Mouse (Mus musculus) stomach, embryonic 16.5 days (tissue): Measurements from ENCODE around the gene Tor1b. TPM values are rescaled to one million over a fixed set of nuclear protein-coding genes. Genes with fewer than 3 reads are reported as not detected.
"Not testable (repeated sequence)": the region's sequence is repeated elsewhere in the genome, so short reads cannot be mapped to it uniquely, and the experiment has no call there.

Source experiments
- ATAC-seq: fragments of 200-750 bp; cut with Nextera tagmentation; 2 replicates; pipeline ENCODE4 v1.8.0; 2017; ENCODE audit warnings: moderate number of reproducible peaks, moderate TSS enrichment; ENCODE audit not compliant: insufficient read depth, low FRiP score
- H3K27ac ChIP-seq: fragments of 300-500 bp; sonication (generic); 2 replicates; pipeline ENCODE4 v1.5.1; 2014; ENCODE audit warnings: low read length
- H3K27me3 ChIP-seq: fragments of 300-500 bp; sonication (generic); 2 replicates; pipeline ENCODE4 v1.6.1; 2014; ENCODE audit warnings: low read length, control low read depth, mixed read lengths; ENCODE audit not compliant: control insufficient read depth, insufficient read depth
- H3K36me3 ChIP-seq: fragments of 300-500 bp; sonication (generic); 2 replicates; pipeline ENCODE4 v1.6.1; 2014; ENCODE audit warnings: low read length; ENCODE audit not compliant: control insufficient read depth, insufficient read depth
- H3K4me1 ChIP-seq: fragments of 300-500 bp; sonication (generic); 2 replicates; pipeline ENCODE4 v1.6.1; 2014; ENCODE audit warnings: low read length, control low read depth, mixed read lengths; ENCODE audit not compliant: control insufficient read depth, insufficient read depth
- H3K4me2 ChIP-seq: fragments of 300-500 bp; sonication (generic); 2 replicates; pipeline ENCODE4 v1.6.1; 2014; ENCODE audit warnings: low read depth, low read length, mixed read lengths
- H3K4me3 ChIP-seq: fragments of 300-500 bp; sonication (generic); replicated peaks from 2 replicates; pipeline ENCODE4 v1.5.1; 2014; ENCODE audit warnings: mild to moderate bottlenecking, low read length
- H3K9ac ChIP-seq: fragments of 300-500 bp; sonication (generic); 2 replicates; pipeline ENCODE4 v1.6.1; 2014; ENCODE audit warnings: low read length
- H3K9me3 ChIP-seq: fragments of 300-500 bp; sonication (generic); replicated peaks from 2 replicates; pipeline ENCODE4 v1.6.1; 2016; ENCODE audit warnings: low read length, control low read depth; ENCODE audit not compliant: control insufficient read depth
- WGBS: fragments of 180-500 bp; shearing (Covaris S2); extraction: QIAGEN DNeasy Blood & Tissue Kit; methylation state at CpG from one replicate; pipeline ENCODE4 v1.1.7; 2014; 5-methylcytosine and 5-hydroxymethylcytosine counted together
- polyA plus RNA-seq: library from polyadenylated mRNA; unstranded; fragments of >200 nt; fragmentation: Nextera tagmentation; extraction: Ambion mirVana; gene quantifications from 2 replicates; pipeline ENCODE4 v1.2.1, GENCODE M21; 2015

The Tor1b gene
- polyA plus RNA-seq, 1 experiment from 2014 or later = 33.6 TPM

DNA sequence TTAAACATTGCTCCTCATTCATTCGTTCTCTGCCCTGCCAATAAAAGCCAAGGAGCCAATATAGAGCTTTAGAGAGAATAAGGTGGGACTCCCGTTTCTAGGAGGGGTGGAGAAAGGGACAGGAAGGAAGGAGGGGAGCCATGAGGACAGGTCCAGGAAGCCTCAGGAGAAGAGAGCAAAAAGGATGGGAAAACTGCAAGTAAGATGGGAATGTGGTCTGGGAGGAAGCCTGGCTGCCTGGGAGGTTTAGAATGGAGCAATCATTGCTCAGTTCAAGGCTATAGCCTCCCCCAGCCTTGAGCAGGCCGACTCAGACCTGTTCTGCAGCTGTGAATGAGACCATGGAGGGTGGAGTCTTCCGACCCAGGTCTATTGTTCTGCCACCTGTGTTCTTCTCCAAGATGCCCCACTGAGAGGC lies 14.2 kb upstream of the Tor1b start:
- ATAC-seq = no peak
- Histone ChIP-seq H3K9ac (no peak overlapping the region), H3K36me3 (no peaks in the 10 kb centered on the region), H3K4me1 (no peaks in the 10 kb centered on the region), H3K27me3 (no peaks in the 10 kb centered on the region), H3K27ac (peak overlapping the region; percentile 48; the same call in 1 of the 2 replicates), H3K4me3 (no peak overlapping the region), H3K4me2 (no peak overlapping the region), H3K9me3 (no peaks in the 10 kb centered on the region)
- WGBS = 31% methylated on average over 4 of the region's 4 CpGs

DNA sequence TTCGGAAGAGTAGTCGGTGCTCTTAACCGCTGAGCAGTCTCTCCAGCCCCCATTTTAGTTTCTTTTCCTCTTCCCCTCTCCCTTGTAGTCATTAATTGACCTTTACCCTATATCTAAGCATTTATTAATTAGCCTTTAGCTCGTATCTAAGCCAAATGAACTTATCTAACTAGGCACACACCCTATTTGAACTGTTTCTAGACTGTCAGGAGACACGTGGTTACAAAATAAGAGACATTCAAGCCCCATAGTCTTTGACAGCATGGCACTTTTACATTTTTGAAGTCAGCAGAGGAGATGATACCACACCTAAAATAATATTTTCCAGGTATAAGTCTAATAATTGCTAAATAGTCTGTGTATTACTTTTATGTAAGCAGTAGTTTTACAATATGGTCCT lies 11.2 kb upstream of the Tor1b start:
- H3K27ac ChIP-seq = no peak overlapping the region
- H3K36me3 ChIP-seq = no peaks in the 10 kb centered on the region
- H3K9me3 ChIP-seq = no peaks in the 10 kb centered on the region
- no peak for ATAC-seq
- H3K4me3 ChIP-seq = no peak overlapping the region
- H3K9ac ChIP-seq = no peak overlapping the region
- WGBS = 77% methylated on average over 5 of the region's 5 CpGs
- H3K4me1 ChIP-seq = no peaks in the 10 kb centered on the region
- H3K4me2 ChIP-seq = no peak overlapping the region
- H3K27me3 ChIP-seq = no peaks in the 10 kb centered on the region

DNA sequence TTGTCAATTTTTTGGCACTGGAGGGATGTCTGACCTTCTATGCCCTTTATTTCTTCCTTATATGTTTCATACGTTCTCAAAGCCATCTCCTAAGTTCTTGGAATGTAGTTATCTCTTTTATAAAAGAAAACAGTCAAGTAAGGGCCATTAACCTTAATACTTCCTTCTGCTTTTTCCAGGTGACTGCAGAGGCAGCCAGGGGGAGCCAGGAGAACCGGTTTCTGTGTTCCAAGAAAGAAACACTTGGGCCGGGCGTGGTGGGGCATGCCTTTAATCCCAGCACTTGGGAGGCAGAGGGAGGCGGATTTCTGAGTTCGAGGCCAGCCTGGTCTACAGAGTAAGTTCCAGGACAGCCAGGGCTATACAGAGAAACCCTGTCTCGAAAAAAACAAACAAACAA lies 10.6 kb upstream of the Tor1b start:
- H3K9me3 ChIP-seq, H3K4me1 ChIP-seq, H3K36me3 ChIP-seq, H3K9ac ChIP-seq, H3K27me3 ChIP-seq, ATAC-seq, H3K4me3 ChIP-seq, H3K4me2 ChIP-seq: not testable (repeated sequence)
- 34% methylated on average over 7 of the region's 7 CpGs for WGBS
- H3K27ac ChIP-seq = peak overlapping the region; percentile 34; the same call in 1 of the 2 replicates

DNA sequence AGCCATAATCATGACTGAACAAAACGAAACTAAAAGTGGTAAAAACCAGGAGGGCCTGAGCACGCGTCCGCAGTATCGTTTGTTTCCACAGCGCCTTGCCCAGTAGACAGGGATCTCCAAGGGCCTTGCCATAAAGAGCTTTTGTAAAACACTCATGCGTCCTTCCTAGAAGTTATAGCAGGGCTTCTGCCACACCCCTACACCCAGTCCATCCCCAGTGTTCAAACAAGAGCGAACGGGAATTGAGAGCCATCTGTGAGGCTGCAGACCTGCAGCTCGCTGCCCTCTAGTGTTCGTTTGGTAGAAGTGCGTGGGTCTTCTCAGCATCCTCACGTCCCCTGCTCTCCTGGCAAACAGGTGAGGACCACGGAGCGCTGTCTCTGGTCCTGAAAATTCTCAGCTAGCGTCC lies 10.2 kb upstream of the Tor1b start:
- Histone ChIP-seq H3K4me2 (peak overlapping the region; percentile 57), H3K4me1 (no peaks in the 10 kb centered on the region), H3K36me3 (no peaks in the 10 kb centered on the region), H3K9ac (0 out of 2 replicates have a peak overlapping the region, but pooled peaks have one; percentile 65), H3K9me3 (no peaks in the 10 kb centered on the region), H3K27me3 (no peaks in the 10 kb centered on the region), H3K4me3 (peak overlapping the region; percentile 47), H3K27ac (no peak overlapping the region)
- ATAC-seq = peak; percentile 70; the same call in 1 of the 2 replicates
- WGBS = 25% methylated on average over 16 of the region's 16 CpGs

DNA sequence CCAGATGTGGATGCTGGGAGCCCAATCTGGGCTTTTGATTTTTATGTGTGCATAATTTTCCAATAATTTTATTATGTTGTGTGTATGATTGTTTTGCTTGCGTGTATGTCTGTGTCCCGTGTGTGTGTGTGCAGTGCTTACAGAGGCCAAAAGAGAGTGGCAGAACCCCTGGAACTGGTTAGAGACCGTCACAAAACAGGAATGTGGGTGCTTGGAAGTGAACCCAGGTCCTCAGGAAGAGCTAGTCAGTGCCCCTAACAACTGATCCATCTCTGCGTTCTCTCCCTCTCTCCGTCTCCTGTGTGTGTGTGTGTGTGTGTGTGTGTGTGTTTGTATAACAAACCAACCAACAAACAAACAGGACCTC lies 319 bp upstream of the Tor1b start:
- whole genome bisulfite sequencing = 23% methylated on average over 5 of the region's 5 CpGs
- H3K36me3 ChIP-seq = 0 out of 2 replicates have a peak, but pooled peaks cover 5% of the 10 kb centered on the region
- peak overlapping the region; percentile 84 for H3K27ac ChIP-seq
- H3K4me1 ChIP-seq = peaks cover 29% of the 10 kb centered on the region
- H3K9me3 ChIP-seq = no peaks in the 10 kb centered on the region
- H3K9ac ChIP-seq = peak overlapping the region; percentile 97
- H3K4me3 ChIP-seq = peak overlapping the region; percentile 89
- ATAC-seq = 0 out of 2 replicates have a peak, but pooled peaks have one; percentile 6
- H3K27me3 ChIP-seq = no peaks in the 10 kb centered on the region
- H3K4me2 ChIP-seq = peak overlapping the region; percentile 64

DNA sequence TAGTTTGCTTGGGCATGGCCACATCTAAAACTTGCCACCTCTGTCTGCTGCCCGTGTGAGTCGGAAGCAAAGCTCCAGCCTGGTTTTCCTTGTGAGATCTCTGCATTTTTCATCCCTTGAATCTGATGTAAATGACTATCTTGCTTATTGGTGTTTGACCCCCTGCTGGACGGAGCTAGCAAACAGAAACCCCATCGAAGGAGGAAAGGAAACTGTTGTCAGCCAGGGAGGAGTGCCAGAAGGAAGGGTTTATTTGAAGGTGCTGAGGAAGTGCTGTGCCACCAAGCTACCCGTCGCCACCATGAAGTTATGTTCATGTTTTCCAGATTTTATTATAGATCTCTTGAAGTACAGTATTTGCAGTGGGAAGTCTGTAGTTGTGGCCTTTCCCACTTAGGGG lies 2.0 kb downstream of the Tor1b start:
- Histone ChIP-seq H3K27me3 (no peaks in the 10 kb centered on the region), H3K9ac (peak overlapping the region; percentile 37), H3K9me3 (no peaks in the 10 kb centered on the region), H3K36me3 (0 out of 2 replicates have a peak, but pooled peaks cover 15% of the 10 kb centered on the region), H3K4me1 (peaks cover 29% of the 10 kb centered on the region), H3K4me3 (peak overlapping the region; percentile 6; the same call in 1 of the 2 replicates), H3K27ac (no peak overlapping the region), H3K4me2 (peak overlapping the region; percentile 64; the same call in 1 of the 2 replicates)
- WGBS = 57% methylated on average over 6 of the region's 6 CpGs
- no peak for ATAC-seq

DNA sequence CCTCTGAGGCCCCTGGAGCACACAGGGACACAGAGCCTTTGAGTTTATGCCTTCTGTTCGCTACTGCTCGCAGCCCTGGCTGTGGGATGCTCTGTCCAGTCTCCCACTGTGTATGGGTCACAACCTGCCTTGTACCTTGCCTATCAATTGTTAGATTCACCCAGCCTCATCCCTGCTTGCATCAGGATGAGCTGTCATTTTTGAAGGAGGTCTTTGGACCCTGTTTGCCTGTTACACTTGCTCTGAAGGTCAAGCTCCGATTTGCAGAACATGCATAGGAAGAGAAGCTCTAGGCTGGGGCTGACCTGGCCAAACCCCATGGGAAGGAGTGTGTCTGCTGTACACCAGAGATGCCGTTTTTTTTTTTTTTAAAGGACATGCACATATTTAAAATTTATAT lies 4.8 kb downstream of the Tor1b start:
- H3K27me3 ChIP-seq = no peaks in the 10 kb centered on the region
- H3K9me3 ChIP-seq = no peaks in the 10 kb centered on the region
- no peak for ATAC-seq
- H3K4me1 ChIP-seq = peaks cover 26% of the 10 kb centered on the region
- no peak overlapping the region for H3K9ac ChIP-seq
- H3K36me3 ChIP-seq = peaks cover 22% of the 10 kb centered on the region; the same call in 1 of the 2 replicates
- H3K27ac ChIP-seq = no peak overlapping the region
- H3K4me3 ChIP-seq = no peak overlapping the region
- H3K4me2 ChIP-seq = no peak overlapping the region
- WGBS = 90% methylated on average over 4 of the region's 4 CpGs

DNA sequence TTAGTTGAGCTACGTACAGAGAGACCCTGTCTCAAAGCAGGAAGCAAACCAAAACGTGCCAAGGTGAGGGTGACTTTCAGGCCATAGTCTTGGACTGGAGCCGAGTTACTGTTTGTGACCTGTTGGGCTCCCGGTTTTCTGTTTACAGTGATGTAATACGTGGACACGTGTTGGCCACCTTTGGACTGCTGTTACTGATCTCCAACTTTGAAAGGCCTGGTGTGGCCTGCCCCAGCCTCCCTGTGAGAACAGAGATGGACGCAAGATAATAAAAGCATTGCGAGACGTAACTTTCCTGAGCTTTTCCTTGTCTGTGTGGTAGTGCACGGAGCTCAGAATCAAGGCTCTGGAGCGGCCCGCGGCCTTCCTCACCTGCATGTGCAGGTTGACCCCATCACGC lies 6.0 kb downstream of the Tor1b start:
- H3K9ac ChIP-seq = no peak overlapping the region
- no peak overlapping the region for H3K4me3 ChIP-seq
- no peak overlapping the region for H3K4me2 ChIP-seq
- peaks cover 22% of the 10 kb centered on the region; the same call in 1 of the 2 replicates for H3K36me3 ChIP-seq
- no peaks in the 10 kb centered on the region for H3K9me3 ChIP-seq
- peaks cover 21% of the 10 kb centered on the region for H3K4me1 ChIP-seq
- no peaks in the 10 kb centered on the region for H3K27me3 ChIP-seq
- H3K27ac ChIP-seq = no peak overlapping the region
- ATAC-seq = no peak
- WGBS = 84% methylated on average over 14 of the region's 14 CpGs

DNA sequence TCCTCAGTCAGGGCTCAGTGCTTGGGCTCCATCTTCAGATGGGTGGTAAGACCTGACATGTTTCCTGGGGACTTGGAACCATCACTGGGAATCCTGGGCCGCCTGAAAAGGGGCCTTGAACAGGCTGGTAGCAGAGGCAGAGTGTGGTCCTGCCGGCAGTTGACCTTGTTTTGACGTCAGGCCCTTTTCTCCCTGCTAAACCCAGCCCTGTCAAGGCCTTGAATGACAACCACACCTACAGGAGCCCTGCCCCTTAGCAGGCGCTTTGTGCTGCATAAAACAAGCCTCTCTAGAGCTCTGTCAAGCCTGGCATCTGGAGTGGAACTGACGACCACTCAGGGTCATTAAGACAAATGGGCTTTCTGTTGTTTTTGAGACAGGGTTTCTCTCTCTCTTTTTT lies 7.1 kb downstream of the Tor1b start:
- no peak overlapping the region for H3K4me3 ChIP-seq
- H3K27me3 ChIP-seq = no peaks in the 10 kb centered on the region
- peaks cover 13% of the 10 kb centered on the region for H3K4me1 ChIP-seq
- no peak overlapping the region for H3K27ac ChIP-seq
- 37% methylated on average over 5 of the region's 5 CpGs for WGBS
- H3K9me3 ChIP-seq = no peaks in the 10 kb centered on the region
- ATAC-seq = no peak
- no peak overlapping the region for H3K9ac ChIP-seq
- no peak overlapping the region for H3K4me2 ChIP-seq
- H3K36me3 ChIP-seq = peaks cover 22% of the 10 kb centered on the region; the same call in 1 of the 2 replicates
